Mouse (Mus musculus) adrenal gland, adult 10 weeks (tissue): Measurements from ENCODE around the gene Gcc2. TPM values are rescaled to one million over a fixed set of nuclear protein-coding genes. Genes with fewer than 3 reads are reported as not detected.

Source experiments
- polyA plus RNA-seq: library from polyadenylated mRNA; stranded (reverse); fragments of 350-450 nt; fragmentation: Illumina TruSeq; extraction: RNeasy Lipid Tissue Mini Kit (QIAGEN cat#74804); gene quantifications from one replicate; pipeline ENCODE4 v1.2.3, GENCODE M21; 2014; ENCODE audit warnings: low read depth, low replicate concordance

The Gcc2 gene
- 90.9 TPM for polyA plus RNA-seq

GRCm38 (mm10) chr10:58255213-58255892 lies at the start of gene Gcc2:
TSS of gene Gcc2 (plus strand) at chr10:58255497.

GRCm38 (mm10) chr10:58224827-58225785 lies 30.2 kb upstream of the Gcc2 start, which contains the start of gene AW822073:
TSS of gene AW822073 (minus strand) at chr10:58224930.

GRCm38 (mm10) chr10:58232641-58232969 lies 22.7 kb upstream of the Gcc2 start, which contains the start of gene Duxf3:
TSS of gene Duxf3 (minus strand) at chr10:58232675.

GRCm38 (mm10) chr10:58236613-58237012 lies 18.7 kb upstream of the Gcc2 start, which contains the start of gene Gm4981:
TSS of gene Gm4981 (minus strand) at chr10:58236701.

GRCm38 (mm10) chr10:58323028-58323991 lies 68.0 kb downstream of the Gcc2 start, which contains the start of gene Lims1:
TSS of gene Lims1 (plus strand) at chr10:58323466.

Other genes with a start within 250 kb of the Gcc2 start
- gene AW822073, start 30.6 kb upstream of the Gcc2 start, polyA plus RNA-seq, result not detected
- not detected for gene Duxf3, start 22.8 kb upstream of the Gcc2 start, polyA plus RNA-seq
- not detected for gene Gm4981, start 18.8 kb upstream of the Gcc2 start, polyA plus RNA-seq
- gene Lims1, start 68.0 kb downstream of the Gcc2 start, polyA plus RNA-seq, result 139 TPM
- gene Ranbp2, start 191.4 kb downstream of the Gcc2 start, polyA plus RNA-seq, result 204 TPM
- gene Ccdc138, start 242.5 kb downstream of the Gcc2 start, polyA plus RNA-seq, result 11.9 TPM